Mouse (Mus musculus) thymus, adult 2 months (tissue): Measurements from ENCODE around the gene Spint5.

Experiments
- CTCF ChIP-seq: fragments of 200-500 bp; IDR thresholded peaks from 2 replicates; pipeline ENCODE4 v1.5.1; 2012; ENCODE audit warnings: mild to moderate bottlenecking, control low read depth, low read length, moderate library complexity, borderline replicate concordance; ENCODE audit not compliant: control insufficient read depth, poor library complexity, insufficient read depth; ENCODE audit errors: extremely low read depth
- POLR2A ChIP-seq: fragments of 200-500 bp; IDR thresholded peaks from 2 replicates; pipeline ENCODE4 v1.6.1; 2012; ENCODE audit warnings: mild to moderate bottlenecking, low read length, control low read depth, moderate library complexity; ENCODE audit not compliant: control insufficient read depth, poor library complexity, insufficient read depth; ENCODE audit errors: extremely low read depth

DNA sequence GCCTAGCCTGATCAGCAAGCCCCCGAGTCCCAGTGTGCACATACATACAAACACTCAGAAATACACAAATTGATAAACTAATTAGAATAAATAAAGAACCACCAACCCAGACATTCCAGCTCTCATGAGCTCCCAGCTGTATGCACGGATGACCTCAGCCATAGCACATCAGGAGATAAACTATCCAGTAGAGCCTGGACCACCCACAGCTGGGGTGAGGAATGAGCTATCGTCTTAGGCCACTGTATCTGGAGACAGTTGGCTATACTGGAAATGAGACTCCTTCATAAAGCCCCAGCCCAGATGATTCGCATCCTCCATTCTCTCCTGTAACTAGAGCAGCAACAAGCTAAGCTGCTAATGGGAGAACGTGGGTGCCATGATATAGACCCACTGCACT is 19.7 kb downstream of the Spint5 start:
- TF ChIP-seq CTCF (no peak), POLR2A (no peak)
